Mouse (Mus musculus): ENCODE data around the gene Gjb1.

DNA sequence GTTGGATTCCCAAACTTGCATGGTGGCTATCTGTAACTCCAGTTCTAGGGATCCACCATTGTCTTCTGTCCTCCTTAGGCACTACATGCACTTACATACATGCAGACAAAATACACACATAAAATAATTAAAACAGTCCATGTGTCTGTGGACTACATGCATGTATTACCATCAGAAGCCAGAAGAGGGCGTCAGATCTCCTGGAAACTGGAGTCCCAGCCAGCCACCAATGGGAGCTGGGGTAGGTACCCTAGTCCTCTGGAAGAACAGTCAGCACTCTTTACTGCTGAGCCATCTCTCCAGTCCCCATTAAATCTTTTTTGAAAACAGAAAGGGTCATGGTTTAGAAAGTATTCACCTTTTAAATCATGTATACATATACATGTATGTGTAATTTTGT is 51.6 kb downstream of the Gjb1 start:
- TF ChIP-seq CTCF (IDR thresholded peaks at IDR 0.05; ENCODE audit: control insufficient read depth, insufficient read depth, low read length) (peak; percentile 31; the same call in 1 of the 2 replicates), POLR2A (IDR thresholded peaks at IDR 0.05; ENCODE audit: borderline replicate concordance, control insufficient read depth, low read depth, low read length) (no peak)

Measured in bone marrow, adult 2 months (tissue).